Mouse (Mus musculus): ENCODE results near the gene Nup88. TPM values are rescaled to one million over a fixed set of nuclear protein-coding genes. Genes with fewer than 3 reads are reported as not detected.

The Nup88 gene
- polyA plus RNA-seq, 1 experiment: 5.4 TPM

- no peak for TF ChIP-seq GATA1 (IDR thresholded peaks at IDR 0.05; ENCODE audit: low read length)
- TF ChIP-seq TAL1 (IDR thresholded peaks at IDR 0.05; ENCODE audit: low read length): no peak
- H3K36me3 ChIP-seq (ENCODE audit: control insufficient read depth): peaks cover 36% of the 10 kb centered on the region
- H3K4me1 ChIP-seq (ENCODE audit: control insufficient read depth): peaks cover 29% of the 10 kb centered on the region
- H3K4me3 ChIP-seq (replicated peaks): peak overlapping the region; percentile 90
- H3K9me3 ChIP-seq (ENCODE audit: control insufficient read depth, low read length): no peaks in the 10 kb centered on the region
- H3K27me3 ChIP-seq (ENCODE audit: control insufficient read depth): no peaks in the 10 kb centered on the region
Observed at GRCm38 (mm10) chr11:71003611-71004315, 34.0 kb upstream of the Nup88 start.

GRCm38 (mm10) chr11:71001167-71001566, 31.4 kb upstream of the Nup88 start:
- no peak overlapping the region for H3K4me3 ChIP-seq (replicated peaks)
- H3K4me1 ChIP-seq (ENCODE audit: control insufficient read depth): peaks cover 29% of the 10 kb centered on the region
- H3K9me3 ChIP-seq (ENCODE audit: control insufficient read depth, low read length): no peaks in the 10 kb centered on the region
- no peak for TF ChIP-seq GATA1 (IDR thresholded peaks at IDR 0.05; ENCODE audit: low read length)
- no peak for TF ChIP-seq TAL1 (IDR thresholded peaks at IDR 0.05; ENCODE audit: low read length)
- peaks cover 42% of the 10 kb centered on the region for H3K36me3 ChIP-seq (ENCODE audit: control insufficient read depth)
- no peaks in the 10 kb centered on the region for H3K27me3 ChIP-seq (ENCODE audit: control insufficient read depth)

- Histone ChIP-seq H3K9me3 (ENCODE audit: control insufficient read depth, low read length) (no peaks in the 10 kb centered on the region), H3K27me3 (ENCODE audit: control insufficient read depth) (no peaks in the 10 kb centered on the region), H3K4me1 (ENCODE audit: control insufficient read depth) (peaks cover 42% of the 10 kb centered on the region), H3K36me3 (ENCODE audit: control insufficient read depth) (peaks cover 68% of the 10 kb centered on the region), H3K4me3 (replicated peaks) (peak within 1 kb of the TSS; percentile 91)
- TF ChIP-seq GATA1 (IDR thresholded peaks at IDR 0.05; ENCODE audit: low read length) (no peak), TAL1 (IDR thresholded peaks at IDR 0.05; ENCODE audit: low read length) (no peak)
Observed at GRCm38 (mm10) chr11:70982557-70983228, 12.9 kb upstream of the Nup88 start, which contains the start of gene C1qbp. C1qbp (minus strand) TSS chr11:70983026.

DNA sequence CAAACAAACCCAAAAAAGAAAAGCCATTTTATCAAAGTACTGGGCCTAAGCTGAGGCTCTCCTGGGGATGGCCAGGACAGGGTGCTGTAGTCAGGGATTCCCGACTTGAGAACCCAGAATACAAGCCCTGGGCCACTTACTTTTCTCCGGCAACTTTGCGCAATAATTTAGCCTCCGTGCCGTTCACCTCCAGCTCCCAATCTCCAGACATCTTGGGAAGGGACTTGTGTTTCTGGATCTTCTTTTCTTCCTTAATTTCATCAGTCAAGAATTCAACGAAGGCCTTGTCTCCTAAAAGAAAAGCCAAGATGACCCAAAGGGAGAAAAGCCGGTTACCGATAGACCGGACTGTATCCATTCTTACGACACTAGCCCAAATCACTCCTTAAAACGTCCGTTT, 12.3 kb upstream of the Nup88 start:
- peaks cover 68% of the 10 kb centered on the region for H3K36me3 ChIP-seq (ENCODE audit: control insufficient read depth)
- no peaks in the 10 kb centered on the region for H3K9me3 ChIP-seq (ENCODE audit: control insufficient read depth, low read length)
- peaks cover 41% of the 10 kb centered on the region for H3K4me1 ChIP-seq (ENCODE audit: control insufficient read depth)
- H3K27me3 ChIP-seq (ENCODE audit: control insufficient read depth): no peaks in the 10 kb centered on the region
- peak overlapping the region; percentile 91 for H3K4me3 ChIP-seq (replicated peaks)
- no peak for TF ChIP-seq TAL1 (IDR thresholded peaks at IDR 0.05; ENCODE audit: low read length)

GRCm38 (mm10) chr11:70980751-70981510, 11.2 kb upstream of the Nup88 start:
- H3K4me1 ChIP-seq (ENCODE audit: control insufficient read depth): peaks cover 45% of the 10 kb centered on the region
- TF ChIP-seq TAL1 (IDR thresholded peaks at IDR 0.05; ENCODE audit: low read length) (no peak), GATA1 (IDR thresholded peaks at IDR 0.05; ENCODE audit: low read length) (no peak)
- peaks cover 68% of the 10 kb centered on the region for H3K36me3 ChIP-seq (ENCODE audit: control insufficient read depth)
- no peaks in the 10 kb centered on the region for H3K27me3 ChIP-seq (ENCODE audit: control insufficient read depth)
- peak overlapping the region; percentile 91 for H3K4me3 ChIP-seq (replicated peaks)
- no peaks in the 10 kb centered on the region for H3K9me3 ChIP-seq (ENCODE audit: control insufficient read depth, low read length)

GRCm38 (mm10) chr11:70980232-70980631, 10.5 kb upstream of the Nup88 start:
- H3K36me3 ChIP-seq (ENCODE audit: control insufficient read depth): peaks cover 68% of the 10 kb centered on the region

GRCm38 (mm10) chr11:70977293-70977692, 7.5 kb upstream of the Nup88 start:
- H3K27me3 ChIP-seq (ENCODE audit: control insufficient read depth): no peaks in the 10 kb centered on the region
- no peak overlapping the region for H3K4me3 ChIP-seq (replicated peaks)
- H3K36me3 ChIP-seq (ENCODE audit: control insufficient read depth): peaks cover 91% of the 10 kb centered on the region
- TF ChIP-seq GATA1 (IDR thresholded peaks at IDR 0.05; ENCODE audit: low read length) (no peak), TAL1 (IDR thresholded peaks at IDR 0.05; ENCODE audit: low read length) (no peak)
- H3K9me3 ChIP-seq (ENCODE audit: control insufficient read depth, low read length): no peaks in the 10 kb centered on the region
- H3K4me1 ChIP-seq (ENCODE audit: control insufficient read depth): peaks cover 67% of the 10 kb centered on the region

More at GRCm38 (mm10) chr11:70980232-70980631, 10.5 kb upstream of the Nup88 start:
- Histone ChIP-seq H3K4me3 (replicated peaks) (no peak overlapping the region), H3K4me1 (ENCODE audit: control insufficient read depth) (peaks cover 50% of the 10 kb centered on the region), H3K27me3 (ENCODE audit: control insufficient read depth) (no peaks in the 10 kb centered on the region), H3K9me3 (ENCODE audit: control insufficient read depth, low read length) (no peaks in the 10 kb centered on the region)
- TF ChIP-seq TAL1 (IDR thresholded peaks at IDR 0.05; ENCODE audit: low read length) (no peak), GATA1 (IDR thresholded peaks at IDR 0.05; ENCODE audit: low read length) (no peak)

- Histone ChIP-seq H3K4me3 (replicated peaks) (no peak overlapping the region), H3K4me1 (ENCODE audit: control insufficient read depth) (peaks cover 65% of the 10 kb centered on the region), H3K36me3 (ENCODE audit: control insufficient read depth) (peaks cover 89% of the 10 kb centered on the region), H3K9me3 (ENCODE audit: control insufficient read depth, low read length) (no peaks in the 10 kb centered on the region), H3K27me3 (ENCODE audit: control insufficient read depth) (no peaks in the 10 kb centered on the region)
- no peak for TF ChIP-seq TAL1 (IDR thresholded peaks at IDR 0.05; ENCODE audit: low read length)
- no peak for TF ChIP-seq GATA1 (IDR thresholded peaks at IDR 0.05; ENCODE audit: low read length)
Observed at GRCm38 (mm10) chr11:70975193-70975592, 5.4 kb upstream of the Nup88 start.

DNA sequence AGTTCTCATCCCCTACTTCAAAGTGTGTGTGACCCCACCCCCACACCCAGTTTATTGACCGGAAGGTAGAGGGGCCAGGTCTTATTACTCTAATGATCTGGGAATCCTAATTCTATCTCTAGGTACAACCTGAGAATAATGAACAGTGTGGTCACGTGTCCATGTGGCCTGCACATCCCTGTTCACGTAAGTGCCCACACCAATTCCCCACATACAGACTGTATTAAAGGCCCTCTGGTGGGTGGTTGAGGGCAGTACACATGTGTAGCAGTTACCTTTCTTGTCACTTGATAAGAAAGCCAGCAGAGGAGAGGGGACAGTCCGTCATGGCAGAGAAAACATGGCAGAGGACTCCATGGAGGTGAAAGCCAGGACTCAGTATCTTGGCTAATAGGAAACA, 4.2 kb upstream of the Nup88 start:
- peaks cover 62% of the 10 kb centered on the region for H3K4me1 ChIP-seq (ENCODE audit: control insufficient read depth)
- TF ChIP-seq GATA1 (IDR thresholded peaks at IDR 0.05; ENCODE audit: low read length) (no peak), TAL1 (IDR thresholded peaks at IDR 0.05; ENCODE audit: low read length) (no peak)
- H3K4me3 ChIP-seq (replicated peaks): no peak overlapping the region
- no peaks in the 10 kb centered on the region for H3K9me3 ChIP-seq (ENCODE audit: control insufficient read depth, low read length)
- H3K36me3 ChIP-seq (ENCODE audit: control insufficient read depth): peaks cover 76% of the 10 kb centered on the region
- H3K27me3 ChIP-seq (ENCODE audit: control insufficient read depth): no peaks in the 10 kb centered on the region

Data from erythroblast, embryonic 14.5 days (primary cell).